In the genomic region with DNA sequence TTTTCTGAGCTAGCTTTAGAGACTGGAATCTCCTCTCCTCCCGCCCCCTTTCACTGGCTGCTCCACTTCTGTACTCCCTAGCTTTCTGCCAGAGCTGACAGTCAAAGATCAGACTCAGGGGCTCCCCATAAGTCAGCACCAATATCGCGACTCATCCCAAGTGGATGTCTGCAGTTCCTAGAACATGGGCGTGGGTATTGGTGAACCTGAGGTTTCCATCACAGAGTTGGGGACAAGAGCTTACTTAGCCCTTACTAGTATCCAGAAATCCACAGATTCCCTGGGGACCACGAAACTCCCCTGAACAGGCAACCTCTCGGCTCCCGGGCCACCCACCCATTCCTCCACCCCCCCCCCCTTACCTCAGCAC, we compare ENCODE assay signal across 8 mouse cellular contexts. TPM values are rescaled to one million over a fixed set of nuclear protein-coding genes. Genes with fewer than 3 reads are reported as not detected.
DNase-seq lines count a peak whose midpoint lies in the region; ATAC-seq lines count a peak whose summit lies in the region.

No protein-coding gene starts in this region.

- H3K36me3 ChIP-seq in limb, embryonic 15.5 days, result no peaks in the 10 kb centered on the region

- DNase-seq in frontal cortex, adult 2 months (ENCODE audit: extremely low spot score in 1 of 2, low spot score in 1 of 2), result no peak
- peak; percentile 47 for DNase-seq in right cerebral cortex, adult 2 months (ENCODE audit: low spot score in 2 of 2)
- DNase-seq in right cerebral cortex, postnatal 14 days, result no peak
- no peak for DNase-seq in urinary bladder, postnatal 4 days (ENCODE audit: low spot score in 2 of 2)
- no peak for DNase-seq in spleen, postnatal 14 days (ENCODE audit: low spot score in 2 of 2)
- no peak for DNase-seq in natural killer cell, adult 2 months (ENCODE audit: low spot score in 2 of 2)

- H3K4me1 ChIP-seq in limb, embryonic 15.5 days, result peaks cover 16% of the 10 kb centered on the region

- H3K4me2 ChIP-seq in limb, embryonic 15.5 days, result peak overlapping the region; percentile 66

- H3K4me3 ChIP-seq in limb, embryonic 15.5 days, result peak overlapping the region; percentile 37

- ATAC-seq in frontal cortex, adult (ENCODE audit: low TSS enrichment), result peak; percentile 20
- ATAC-seq in limb, embryonic 15.5 days (ENCODE audit: insufficient number of reproducible peaks, low FRiP score, low TSS enrichment, low read depth), result 0 out of 2 replicates have a peak, but pooled peaks have one; percentile 14

- H3K9ac ChIP-seq in limb, embryonic 15.5 days, result no peak overlapping the region

- H3K27me3 ChIP-seq in limb, embryonic 15.5 days, result peaks cover 54% of the 10 kb centered on the region

- 1% methylated on average over 7 of the region's 7 CpGs for WGBS in limb, embryonic 15.5 days

- H3K9me3 ChIP-seq in limb, embryonic 15.5 days, result no peaks in the 10 kb centered on the region

- H3K27ac ChIP-seq in limb, embryonic 15.5 days, result no peak overlapping the region

RNA-seq across cellular contexts. Expression of a gene that starts 0.4 kb away (rescaled TPM):
- 27.9 and 32.7 TPM in 2 replicates for polyA plus RNA-seq in frontal cortex, adult 2 months (2012; rRNA removed)
- 2.4 and 3.2 TPM in 2 replicates for polyA plus RNA-seq in limb, embryonic 15.5 days (2015; fragmentation: Nextera tagmentation; extraction: Ambion mirVana)

Comparison
In these comparisons a context has a peak if more than half of its experiments do, and no peak if none do; other contexts are left out.
1. DNase-seq: peak in right cerebral cortex, adult 2 months (2 of 2); none in frontal cortex, adult 2 months (0 of 2), right cerebral cortex, postnatal 14 days (single experiment), urinary bladder, postnatal 4 days (0 of 2), spleen, postnatal 14 days (0 of 2) and natural killer cell, adult 2 months (0 of 2).